Mouse (Mus musculus) neural tube, embryonic 13.5 days (tissue): Measurements from ENCODE around the gene Rprd1b. TPM values are rescaled to one million over a fixed set of nuclear protein-coding genes. Genes with fewer than 3 reads are reported as not detected.

Source experiments
- ATAC-seq: fragments of 200-750 bp; cut with Nextera tagmentation; 2 replicates; pipeline ENCODE4 v1.8.0; 2017; ENCODE audit warnings: low read depth, mild to moderate bottlenecking, moderate TSS enrichment, moderate library complexity
- H3K27ac ChIP-seq: fragments of 300-500 bp; sonication (generic); replicated peaks from 2 replicates; pipeline ENCODE4 v1.5.1; 2015; ENCODE audit warnings: moderate library complexity, mild to moderate bottlenecking, inconsistent platforms
- H3K27me3 ChIP-seq: fragments of 300-500 bp; sonication (generic); 2 replicates; pipeline ENCODE4 v1.6.1; 2015; ENCODE audit warnings: mild to moderate bottlenecking, inconsistent platforms
- H3K36me3 ChIP-seq: fragments of 300-500 bp; sonication (generic); 2 replicates; pipeline ENCODE4 v1.6.1; 2015; ENCODE audit warnings: mild to moderate bottlenecking, inconsistent platforms
- H3K4me1 ChIP-seq: fragments of 300-500 bp; sonication (generic); replicated peaks from 2 replicates; pipeline ENCODE4 v1.6.1; 2015; ENCODE audit warnings: inconsistent platforms
- H3K4me2 ChIP-seq: fragments of 300-500 bp; sonication (generic); 2 replicates; pipeline ENCODE4 v1.6.1; 2015; ENCODE audit warnings: inconsistent platforms, mild to moderate bottlenecking, moderate library complexity
- H3K4me3 ChIP-seq: fragments of 300-500 bp; sonication (generic); 2 replicates; pipeline ENCODE4 v1.5.1; 2015; ENCODE audit warnings: mild to moderate bottlenecking, inconsistent platforms
- H3K9ac ChIP-seq: fragments of 300-500 bp; sonication (generic); 2 replicates; pipeline ENCODE4 v1.6.1; 2015; ENCODE audit warnings: moderate library complexity, mild to moderate bottlenecking, inconsistent platforms
- H3K9me3 ChIP-seq: fragments of 300-500 bp; sonication (generic); 2 replicates; pipeline ENCODE4 v1.6.1; 2016; ENCODE audit warnings: inconsistent platforms
- WGBS: fragments of 180-500 bp; shearing (Covaris S2); methylation state at CpG from one replicate; pipeline ENCODE4 v1.1.7; 2015; 5-methylcytosine and 5-hydroxymethylcytosine counted together
- polyA plus RNA-seq: library from polyadenylated mRNA; unstranded; fragments of >200 nt; fragmentation: Nextera tagmentation; extraction: Ambion mirVana; gene quantifications from 2 replicates; pipeline ENCODE4 v1.2.1, GENCODE M21; 2015

Rprd1b gene
- polyA plus RNA-seq, 1 experiment from 2014 or later = 34.5 TPM

DNA sequence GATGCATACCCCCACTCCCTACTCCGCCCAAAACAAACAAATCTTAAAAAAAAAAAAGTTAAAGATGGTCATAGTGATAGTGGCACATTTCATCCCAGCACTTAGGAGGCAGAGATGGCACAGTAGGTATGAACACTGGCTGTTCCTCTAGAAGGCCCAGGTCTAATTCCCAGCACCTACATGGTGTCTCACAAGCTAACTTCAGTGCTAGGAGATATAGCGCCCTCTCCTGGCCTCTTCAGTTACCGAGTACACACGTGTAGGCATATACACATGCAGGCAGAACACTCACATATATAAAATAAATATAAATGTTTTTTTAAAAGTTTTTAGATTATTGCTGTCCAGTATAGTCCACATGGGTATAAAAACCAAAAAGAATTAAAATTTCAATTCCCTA is 22.7 kb upstream of the Rprd1b start:
- no peak for ATAC-seq
- no peaks in the 10 kb centered on the region for H3K27me3 ChIP-seq
- H3K27ac ChIP-seq = no peak overlapping the region
- 92% methylated on average over 4 of the region's 4 CpGs for WGBS
- H3K9ac ChIP-seq = no peak overlapping the region
- H3K36me3 ChIP-seq = peaks cover 34% of the 10 kb centered on the region
- no peaks in the 10 kb centered on the region for H3K4me1 ChIP-seq
- no peak overlapping the region for H3K4me3 ChIP-seq
- no peak overlapping the region for H3K4me2 ChIP-seq
- no peaks in the 10 kb centered on the region for H3K9me3 ChIP-seq

DNA sequence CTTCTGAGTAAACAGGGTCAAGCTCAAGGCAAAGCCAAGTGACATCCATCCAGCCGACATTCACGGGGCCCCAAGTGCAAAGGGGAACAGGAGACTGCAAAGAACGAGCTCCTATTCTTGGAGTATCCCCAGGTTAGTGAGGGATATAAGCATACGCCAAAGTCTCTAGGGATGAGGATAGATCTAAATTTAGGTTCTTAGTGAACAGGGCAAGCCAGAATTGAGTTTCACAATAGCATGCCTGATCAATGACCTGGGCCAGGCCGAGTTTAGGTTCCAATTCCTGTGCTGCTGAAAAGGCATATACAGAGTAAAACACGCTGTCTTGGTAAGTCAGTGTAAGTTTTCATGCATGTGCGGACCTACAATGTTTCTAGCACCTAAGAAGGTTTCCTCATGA is 18.9 kb upstream of the Rprd1b start:
- Histone ChIP-seq H3K4me1 (no peaks in the 10 kb centered on the region), H3K9me3 (no peaks in the 10 kb centered on the region), H3K4me2 (no peak overlapping the region), H3K4me3 (no peak overlapping the region), H3K27ac (no peak overlapping the region), H3K9ac (no peak overlapping the region), H3K27me3 (no peaks in the 10 kb centered on the region), H3K36me3 (peaks cover 32% of the 10 kb centered on the region)
- WGBS = 88% methylated on average over 7 of the region's 7 CpGs
- no peak for ATAC-seq

DNA sequence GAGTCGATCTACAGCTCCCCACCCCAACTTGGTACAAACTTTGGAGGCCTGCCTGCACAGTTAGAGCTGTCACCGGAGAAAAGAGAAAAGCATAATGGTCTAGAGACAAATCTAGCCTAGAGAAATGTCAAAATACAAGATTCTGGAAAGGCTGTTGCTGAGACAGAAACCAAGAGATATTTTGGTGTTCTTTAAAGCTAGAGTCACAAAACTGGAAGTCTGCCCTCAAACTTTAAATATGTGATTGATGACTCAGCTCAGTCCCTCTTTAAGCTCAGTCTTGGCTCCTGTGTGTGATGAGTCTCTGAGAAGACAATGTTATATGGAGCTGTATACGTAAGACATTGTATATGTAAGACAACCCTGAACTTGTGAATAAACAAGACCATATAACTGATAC is 15.7 kb upstream of the Rprd1b start:
- Histone ChIP-seq H3K4me3 (no peak overlapping the region), H3K27ac (no peak overlapping the region), H3K36me3 (peaks cover 15% of the 10 kb centered on the region), H3K9ac (no peak overlapping the region), H3K27me3 (no peaks in the 10 kb centered on the region), H3K4me1 (no peaks in the 10 kb centered on the region), H3K4me2 (no peak overlapping the region), H3K9me3 (no peaks in the 10 kb centered on the region)
- WGBS = 92% methylated on average over 3 of the region's 3 CpGs
- ATAC-seq = no peak

DNA sequence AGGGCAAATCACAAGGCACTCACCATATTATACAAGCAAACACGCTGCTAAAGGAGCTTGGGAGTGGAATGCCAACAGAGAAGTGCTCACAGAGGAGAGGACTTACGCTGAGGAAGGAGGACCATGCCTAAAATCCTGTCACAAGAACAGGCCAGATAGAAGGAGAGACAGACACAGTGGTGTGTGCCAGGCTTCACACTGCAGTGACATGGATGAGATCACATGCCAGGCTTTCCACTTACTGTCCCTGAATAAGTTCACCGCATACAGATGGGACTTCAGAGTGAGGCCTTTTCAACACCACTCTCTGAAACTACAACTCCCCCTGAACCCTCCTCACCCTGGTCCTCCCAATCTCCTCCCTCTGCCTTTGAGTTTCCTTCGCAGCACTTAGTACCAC is 11.0 kb upstream of the Rprd1b start:
- 90% methylated on average over 4 of the region's 4 CpGs for WGBS
- Histone ChIP-seq H3K4me3 (no peak overlapping the region), H3K27me3 (no peaks in the 10 kb centered on the region), H3K27ac (no peak overlapping the region), H3K4me1 (no peaks in the 10 kb centered on the region), H3K4me2 (no peak overlapping the region), H3K36me3 (no peaks in the 10 kb centered on the region), H3K9me3 (no peaks in the 10 kb centered on the region), H3K9ac (no peak overlapping the region)
- ATAC-seq = no peak

DNA sequence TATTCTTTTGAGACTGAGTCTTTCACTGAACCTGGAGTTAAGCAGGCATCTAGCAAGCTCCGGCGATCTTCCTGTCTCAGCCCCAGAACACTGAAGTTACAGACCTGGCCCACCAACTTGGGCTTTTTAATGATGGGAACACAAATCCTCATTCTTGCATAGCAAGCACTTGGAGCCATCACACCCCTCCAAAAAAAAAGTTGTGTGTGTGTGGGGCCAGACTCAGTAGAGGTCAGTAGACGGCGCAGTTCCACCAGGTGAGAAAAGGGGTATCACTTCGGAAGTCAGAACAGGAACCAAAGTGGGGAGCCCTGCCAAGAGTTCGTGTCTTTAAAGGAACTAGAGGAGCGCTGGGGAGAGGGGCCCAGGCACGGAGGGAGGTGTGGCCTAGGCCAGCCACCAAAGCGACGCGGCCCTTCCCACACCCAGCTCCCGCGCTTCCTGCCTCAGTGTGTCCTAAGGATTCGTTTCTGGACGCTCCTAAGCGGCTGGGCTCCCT is 393 bp upstream of the Rprd1b start:
- Histone ChIP-seq H3K27me3 (no peaks in the 10 kb centered on the region), H3K4me1 (peaks cover 44% of the 10 kb centered on the region), H3K4me3 (peak overlapping the region; percentile 92), H3K27ac (peak overlapping the region; percentile 90), H3K4me2 (peak overlapping the region; percentile 81), H3K9ac (peak overlapping the region; percentile 95), H3K9me3 (no peaks in the 10 kb centered on the region), H3K36me3 (no peaks in the 10 kb centered on the region)
- WGBS = 2% methylated on average over 16 of the region's 16 CpGs
- ATAC-seq = peak; percentile 16; the same call in 1 of the 2 replicates

DNA sequence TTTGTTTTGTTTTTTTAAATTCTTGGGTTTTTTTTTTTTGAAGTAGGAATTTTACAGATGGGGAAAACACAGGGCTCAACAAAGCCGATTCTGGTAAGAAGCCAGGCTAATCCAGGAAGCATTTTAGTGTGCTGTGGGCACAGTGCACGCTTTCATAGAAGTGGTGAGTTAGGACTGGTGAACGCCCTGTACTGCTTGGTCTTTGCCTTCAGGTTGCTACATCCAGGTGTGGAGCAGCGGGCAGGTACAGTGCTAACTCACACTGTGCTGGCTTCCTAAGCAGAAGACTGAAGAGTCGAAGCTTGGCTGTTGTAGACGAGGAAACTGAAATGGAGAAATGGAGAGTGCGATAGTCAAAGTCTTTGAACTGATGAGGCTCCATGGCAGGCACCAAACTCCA is 1.7 kb downstream of the Rprd1b start:
- no peak overlapping the region for H3K27ac ChIP-seq
- H3K4me2 ChIP-seq = peak overlapping the region; percentile 81
- peaks cover 53% of the 10 kb centered on the region for H3K4me1 ChIP-seq
- peak overlapping the region; percentile 92 for H3K4me3 ChIP-seq
- no peaks in the 10 kb centered on the region for H3K36me3 ChIP-seq
- H3K9ac ChIP-seq = peak overlapping the region; percentile 95
- ATAC-seq = no peak
- WGBS = 88% methylated on average over 7 of the region's 7 CpGs
- H3K27me3 ChIP-seq = no peaks in the 10 kb centered on the region
- H3K9me3 ChIP-seq = no peaks in the 10 kb centered on the region

DNA sequence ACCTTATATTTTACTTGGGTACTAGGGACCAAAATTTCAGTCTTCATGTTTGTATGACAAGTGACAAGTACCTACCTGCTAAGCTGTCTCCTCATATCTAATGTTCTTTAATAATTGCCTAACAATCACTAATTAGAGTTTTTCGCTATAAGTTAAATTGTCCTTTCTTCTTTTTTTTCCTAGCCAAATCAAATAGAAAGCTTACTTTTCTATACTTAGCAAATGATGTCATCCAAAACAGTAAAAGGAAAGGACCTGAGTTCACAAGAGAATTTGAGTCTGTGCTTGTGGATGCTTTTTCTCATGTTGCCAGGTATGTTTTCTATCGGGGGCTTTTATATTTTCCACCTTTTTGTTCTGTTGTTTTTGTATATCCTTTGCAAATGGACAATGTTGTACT is 7.5 kb downstream of the Rprd1b start:
- Histone ChIP-seq H3K4me2 (no peak overlapping the region), H3K9ac (no peak overlapping the region), H3K27me3 (no peaks in the 10 kb centered on the region), H3K27ac (no peak overlapping the region), H3K9me3 (no peaks in the 10 kb centered on the region), H3K4me3 (no peak overlapping the region), H3K36me3 (peaks cover 28% of the 10 kb centered on the region), H3K4me1 (peaks cover 28% of the 10 kb centered on the region)
- no peak for ATAC-seq
- WGBS = 93% methylated on average over 2 of the region's 2 CpGs

DNA sequence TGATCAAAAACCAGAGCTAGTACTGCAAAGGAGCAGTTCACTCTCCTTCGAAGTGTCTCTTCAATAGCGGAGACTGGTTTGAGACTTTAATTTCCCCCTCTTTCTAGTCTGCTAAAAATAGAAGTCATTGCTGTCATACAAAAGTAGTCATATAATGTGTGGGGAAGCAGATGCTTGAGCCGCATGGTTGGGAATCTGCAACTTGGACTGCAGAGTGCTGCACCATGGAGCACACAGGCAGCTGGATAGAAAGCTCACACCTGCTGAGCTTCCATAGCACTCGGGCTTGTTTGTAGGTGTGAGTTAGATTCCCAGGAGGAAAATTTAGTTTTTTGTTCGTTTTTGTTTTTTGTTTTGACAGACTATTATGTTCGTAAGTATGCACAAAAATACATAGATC is 8.1 kb downstream of the Rprd1b start:
- Histone ChIP-seq H3K36me3 (peaks cover 32% of the 10 kb centered on the region), H3K9ac (no peak overlapping the region), H3K4me1 (peaks cover 22% of the 10 kb centered on the region), H3K27ac (no peak overlapping the region), H3K9me3 (no peaks in the 10 kb centered on the region), H3K27me3 (no peaks in the 10 kb centered on the region), H3K4me3 (no peak overlapping the region), H3K4me2 (no peak overlapping the region)
- ATAC-seq = no peak
- WGBS = 90% methylated on average over 6 of the region's 6 CpGs

DNA sequence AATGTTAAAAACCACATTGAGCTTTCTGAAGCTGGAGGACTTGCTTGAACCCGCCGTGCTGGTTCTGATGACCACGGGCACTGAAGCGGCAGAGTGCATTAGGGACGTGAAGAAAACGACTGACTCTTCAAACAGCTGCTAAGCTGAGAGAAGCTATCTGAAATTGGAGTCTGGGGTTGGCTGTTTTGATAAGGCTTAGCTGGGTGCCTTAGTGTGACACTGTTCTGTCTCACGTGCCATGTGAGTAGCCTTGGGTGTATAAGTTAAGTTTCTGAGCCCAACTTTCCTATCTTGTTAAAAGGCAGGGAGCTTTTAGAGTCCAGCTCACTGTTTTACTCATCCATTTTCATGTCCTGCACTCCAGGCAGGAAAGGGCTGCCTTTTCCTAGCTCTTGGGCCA is 8.7 kb downstream of the Rprd1b start:
- H3K36me3 ChIP-seq = peaks cover 36% of the 10 kb centered on the region
- H3K27me3 ChIP-seq = no peaks in the 10 kb centered on the region
- no peak overlapping the region for H3K4me2 ChIP-seq
- H3K9me3 ChIP-seq = no peaks in the 10 kb centered on the region
- H3K27ac ChIP-seq = no peak overlapping the region
- no peak for ATAC-seq
- no peak overlapping the region for H3K4me3 ChIP-seq
- no peak overlapping the region for H3K9ac ChIP-seq
- 84% methylated on average over 7 of the region's 7 CpGs for WGBS
- peaks cover 16% of the 10 kb centered on the region for H3K4me1 ChIP-seq

DNA sequence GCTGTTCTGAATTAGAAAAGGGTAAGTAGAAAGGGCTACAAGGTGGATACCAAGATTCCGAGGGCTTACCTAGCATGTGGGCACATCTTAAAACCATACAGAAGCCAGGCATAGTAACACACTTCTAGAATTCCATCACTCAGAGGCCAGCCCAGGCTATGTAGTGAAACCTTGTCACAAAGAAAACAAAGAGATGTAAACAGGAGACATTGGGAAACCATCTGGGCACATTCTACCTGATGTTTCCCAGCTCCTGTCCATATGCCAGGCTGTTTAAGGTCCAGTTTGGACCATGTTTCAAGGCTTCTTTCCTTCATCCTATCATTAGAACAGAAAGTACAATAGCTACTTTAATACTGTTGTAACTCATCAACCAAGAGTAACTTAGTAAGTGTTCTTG is 9.3 kb downstream of the Rprd1b start:
- no peak overlapping the region for H3K4me3 ChIP-seq
- H3K4me2 ChIP-seq = no peak overlapping the region
- H3K27ac ChIP-seq = no peak overlapping the region
- peaks cover 10% of the 10 kb centered on the region; the same call in 1 of the 2 replicates for H3K4me1 ChIP-seq
- H3K9me3 ChIP-seq = no peaks in the 10 kb centered on the region
- ATAC-seq = no peak
- no peak overlapping the region for H3K9ac ChIP-seq
- no peaks in the 10 kb centered on the region for H3K27me3 ChIP-seq
- 92% methylated on average over 1 of the region's 1 CpGs for WGBS
- H3K36me3 ChIP-seq = peaks cover 36% of the 10 kb centered on the region

DNA sequence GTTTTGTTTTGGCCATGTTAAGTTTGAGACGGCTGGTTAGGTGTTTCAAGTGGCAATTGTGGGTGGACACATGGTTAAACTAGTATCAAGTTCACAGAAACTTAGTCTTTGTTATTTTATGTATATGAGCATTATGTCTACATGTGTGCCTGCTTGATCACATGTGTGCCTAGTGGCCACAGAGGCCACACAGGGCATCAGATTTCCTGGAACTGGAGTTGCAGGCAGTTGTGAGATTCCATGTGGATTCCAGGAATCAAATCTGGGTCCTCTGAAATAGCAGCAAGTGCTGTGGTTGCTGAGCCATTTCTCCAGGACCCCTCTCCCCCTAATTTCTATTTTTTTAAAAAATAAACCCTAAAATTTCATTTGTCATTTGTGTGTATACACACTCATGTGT is 11.4 kb downstream of the Rprd1b start:
- Histone ChIP-seq H3K4me2 (no peak overlapping the region), H3K9ac (no peak overlapping the region), H3K27ac (no peak overlapping the region), H3K36me3 (peaks cover 52% of the 10 kb centered on the region), H3K27me3 (no peaks in the 10 kb centered on the region), H3K4me1 (no peaks in the 10 kb centered on the region; the same call in 1 of the 2 replicates), H3K4me3 (no peak overlapping the region), H3K9me3 (no peaks in the 10 kb centered on the region)
- WGBS = 82% methylated on average over 1 of the region's 1 CpGs
- ATAC-seq = no peak

DNA sequence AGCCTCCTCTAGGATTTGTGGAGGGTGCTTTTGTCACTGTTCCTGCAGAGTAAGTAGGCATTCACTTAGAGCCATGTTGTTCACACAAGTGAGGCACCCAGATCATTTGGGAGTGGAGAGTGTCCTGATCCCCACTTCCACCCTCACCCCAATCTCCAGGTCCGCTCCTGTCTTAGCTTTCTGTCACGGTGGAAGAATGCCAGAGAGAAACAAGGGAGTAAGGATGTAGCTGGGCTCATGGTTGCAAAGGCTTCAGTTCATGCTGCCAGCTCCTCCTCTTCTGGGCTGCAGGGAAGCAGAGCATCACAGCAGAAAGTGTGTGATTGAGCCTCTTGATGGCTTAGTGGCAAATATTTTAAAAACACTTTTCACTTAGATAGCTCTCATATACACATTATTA is 12.1 kb downstream of the Rprd1b start:
- no peak overlapping the region for H3K4me2 ChIP-seq
- WGBS = 89% methylated on average over 2 of the region's 2 CpGs

DNA sequence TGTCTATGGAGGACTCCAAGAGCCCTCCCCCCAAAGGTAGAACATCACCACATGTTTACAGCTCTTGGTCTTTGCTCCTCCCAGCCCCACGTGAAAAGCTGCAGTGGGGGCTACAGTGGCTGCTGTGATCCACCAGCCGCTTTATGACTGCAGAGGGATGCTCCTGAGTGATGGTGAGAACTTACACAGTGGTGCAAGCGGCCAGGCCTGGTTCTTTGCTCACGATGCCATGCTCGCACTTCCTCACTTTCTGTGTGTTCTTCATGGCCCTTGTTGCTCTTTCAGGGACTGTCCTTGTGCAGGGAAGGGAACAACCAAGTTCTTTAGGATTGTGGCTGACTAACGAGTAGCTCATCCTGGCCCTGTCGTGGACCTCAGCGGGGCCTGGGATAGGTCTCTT is 15.2 kb downstream of the Rprd1b start:
- no peak overlapping the region for H3K9ac ChIP-seq
- no peaks in the 10 kb centered on the region for H3K9me3 ChIP-seq
- WGBS = 93% methylated on average over 8 of the region's 8 CpGs
- no peak overlapping the region for H3K4me3 ChIP-seq
- no peak for ATAC-seq
- peaks cover 60% of the 10 kb centered on the region for H3K36me3 ChIP-seq
- H3K4me2 ChIP-seq = no peak overlapping the region
- no peaks in the 10 kb centered on the region for H3K27me3 ChIP-seq
- H3K27ac ChIP-seq = no peak overlapping the region
- H3K4me1 ChIP-seq = no peaks in the 10 kb centered on the region; the same call in 1 of the 2 replicates

More for the DNA sequence above, 12.1 kb downstream of the Rprd1b start:
- no peaks in the 10 kb centered on the region for H3K27me3 ChIP-seq
- no peak overlapping the region for H3K4me3 ChIP-seq
- H3K9me3 ChIP-seq = no peaks in the 10 kb centered on the region
- no peak overlapping the region for H3K27ac ChIP-seq
- H3K9ac ChIP-seq = no peak overlapping the region
- peaks cover 59% of the 10 kb centered on the region for H3K36me3 ChIP-seq
- ATAC-seq = no peak
- H3K4me1 ChIP-seq = no peaks in the 10 kb centered on the region; the same call in 1 of the 2 replicates
